Mouse (Mus musculus): ENCODE data around the gene Casz1.

Gene Casz1

DNA sequence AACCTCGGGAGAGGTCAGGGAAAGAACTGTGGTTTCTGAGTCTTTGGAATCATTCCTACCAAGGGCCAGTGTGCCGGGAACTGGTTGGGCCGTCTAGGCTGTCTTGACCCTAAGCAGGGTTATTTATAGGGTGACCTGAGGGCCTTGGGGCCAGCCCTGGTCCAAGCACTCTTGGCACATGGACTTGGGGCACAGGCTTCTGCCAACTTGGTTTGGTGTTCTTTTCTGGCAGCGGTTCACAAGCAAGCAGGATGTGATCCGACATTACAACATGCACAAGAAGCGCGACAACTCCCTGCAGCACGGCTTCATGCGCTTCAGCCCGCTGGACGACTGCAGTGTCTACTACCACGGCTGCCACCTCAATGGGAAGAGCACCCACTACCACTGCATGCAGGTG lies 132.5 kb downstream of the Casz1 start:
- TF ChIP-seq CTCF (conservative IDR thresholded peaks at IDR 0.05; ENCODE audit: low read length), result no peak
- no peak for TF ChIP-seq POU5F1 (IDR thresholded peaks at IDR 0.05; ENCODE audit: borderline replicate concordance, low read length)
- no peak for TF ChIP-seq NANOG (IDR thresholded peaks at IDR 0.05; ENCODE audit: borderline replicate concordance, low read length)

GRCm38 (mm10) chr4:148938546-148938945 lies 134.3 kb downstream of the Casz1 start:
- Histone ChIP-seq H3K4me1 (replicated peaks; ENCODE audit: low read depth, low read length) (peaks cover 60% of the 10 kb centered on the region), H3K36me3 (ENCODE audit: insufficient read depth, low read length) (peaks cover 45% of the 10 kb centered on the region), H3K9me3 (ENCODE audit: low read length) (no peaks in the 10 kb centered on the region), H3K27me3 (ENCODE audit: insufficient read depth, low read length) (peaks cover 20% of the 10 kb centered on the region), H3K4me3 (replicated peaks; ENCODE audit: low read length) (peak overlapping the region; percentile 23; the same call in 1 of the 2 replicates)
- TF ChIP-seq POU5F1 (IDR thresholded peaks at IDR 0.05; ENCODE audit: borderline replicate concordance, low read length) (no peak), NANOG (IDR thresholded peaks at IDR 0.05; ENCODE audit: borderline replicate concordance, low read length) (no peak), CTCF (conservative IDR thresholded peaks at IDR 0.05; ENCODE audit: low read length) (no peak)

More for the DNA sequence above, 132.5 kb downstream of the Casz1 start:
- no peaks in the 10 kb centered on the region for H3K9me3 ChIP-seq (ENCODE audit: low read length)
- peaks cover 45% of the 10 kb centered on the region for H3K36me3 ChIP-seq (ENCODE audit: insufficient read depth, low read length)
- no peak overlapping the region for H3K4me3 ChIP-seq (replicated peaks; ENCODE audit: low read length)
- H3K4me1 ChIP-seq (replicated peaks; ENCODE audit: low read depth, low read length), result peaks cover 61% of the 10 kb centered on the region
- H3K27me3 ChIP-seq (ENCODE audit: insufficient read depth, low read length), result peaks cover 20% of the 10 kb centered on the region

DNA sequence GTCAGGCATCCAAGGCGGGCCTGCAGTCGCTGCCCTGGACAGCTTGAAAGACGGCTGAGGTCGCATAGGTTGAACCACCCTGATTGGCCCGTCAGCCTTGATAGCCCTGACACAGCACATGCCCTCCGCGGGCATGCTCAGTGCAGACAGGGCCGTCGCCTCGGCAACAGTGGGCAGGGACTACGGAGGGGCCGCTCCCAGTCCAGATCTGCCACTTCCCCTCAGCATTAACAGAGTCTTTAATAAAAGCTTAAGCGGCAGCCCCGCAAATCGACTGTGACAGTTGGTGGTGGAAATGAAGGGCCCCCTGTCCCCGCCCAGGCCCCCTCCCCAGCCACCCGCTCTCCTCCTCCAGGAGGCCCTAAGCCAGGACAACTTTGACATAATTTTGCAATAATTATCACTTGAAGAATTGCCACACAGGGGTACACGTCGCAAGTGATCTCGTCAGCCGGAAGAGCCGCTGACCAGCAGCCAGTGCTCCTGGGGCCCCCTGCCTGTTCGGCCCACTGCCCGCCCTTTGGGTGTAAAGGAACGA lies 136.5 kb downstream of the Casz1 start:
- Histone ChIP-seq H3K27me3 (ENCODE audit: insufficient read depth, low read length) (peaks cover 20% of the 10 kb centered on the region), H3K36me3 (ENCODE audit: insufficient read depth, low read length) (peaks cover 34% of the 10 kb centered on the region), H3K4me3 (replicated peaks; ENCODE audit: low read length) (0 out of 2 replicates have a peak overlapping the region, but pooled peaks have one; percentile 23), H3K4me1 (replicated peaks; ENCODE audit: low read depth, low read length) (peaks cover 76% of the 10 kb centered on the region), H3K9me3 (ENCODE audit: low read length) (no peaks in the 10 kb centered on the region)
- TF ChIP-seq POU5F1 (IDR thresholded peaks at IDR 0.05; ENCODE audit: borderline replicate concordance, low read length) (no peak), NANOG (IDR thresholded peaks at IDR 0.05; ENCODE audit: borderline replicate concordance, low read length) (no peak), CTCF (conservative IDR thresholded peaks at IDR 0.05; ENCODE audit: low read length) (no peak)

- Histone ChIP-seq H3K4me1 (replicated peaks; ENCODE audit: low read depth, low read length) (peaks cover 82% of the 10 kb centered on the region), H3K9me3 (ENCODE audit: low read length) (no peaks in the 10 kb centered on the region), H3K4me3 (replicated peaks; ENCODE audit: low read length) (no peak overlapping the region), H3K27me3 (ENCODE audit: insufficient read depth, low read length) (peaks cover 20% of the 10 kb centered on the region), H3K36me3 (ENCODE audit: insufficient read depth, low read length) (peaks cover 30% of the 10 kb centered on the region)
- TF ChIP-seq CTCF (conservative IDR thresholded peaks at IDR 0.05; ENCODE audit: low read length) (no peak), NANOG (IDR thresholded peaks at IDR 0.05; ENCODE audit: borderline replicate concordance, low read length) (no peak), POU5F1 (IDR thresholded peaks at IDR 0.05; ENCODE audit: borderline replicate concordance, low read length) (no peak)
Measured at GRCm38 (mm10) chr4:148941321-148941720, 137.1 kb downstream of the Casz1 start.

- Histone ChIP-seq H3K27me3 (ENCODE audit: insufficient read depth, low read length) (peaks cover 16% of the 10 kb centered on the region), H3K9me3 (ENCODE audit: low read length) (no peaks in the 10 kb centered on the region), H3K36me3 (ENCODE audit: insufficient read depth, low read length) (peaks cover 21% of the 10 kb centered on the region), H3K4me3 (replicated peaks; ENCODE audit: low read length) (no peak overlapping the region), H3K4me1 (replicated peaks; ENCODE audit: low read depth, low read length) (peaks cover 90% of the 10 kb centered on the region)
- TF ChIP-seq CTCF (conservative IDR thresholded peaks at IDR 0.05; ENCODE audit: low read length) (no peak), POU5F1 (IDR thresholded peaks at IDR 0.05; ENCODE audit: borderline replicate concordance, low read length) (no peak), NANOG (IDR thresholded peaks at IDR 0.05; ENCODE audit: borderline replicate concordance, low read length) (no peak)
Measured at GRCm38 (mm10) chr4:148943099-148943498, 138.9 kb downstream of the Casz1 start.

- H3K9me3 ChIP-seq (ENCODE audit: low read length), result no peaks in the 10 kb centered on the region
- H3K27me3 ChIP-seq (ENCODE audit: insufficient read depth, low read length), result peaks cover 9% of the 10 kb centered on the region
- TF ChIP-seq POU5F1 (IDR thresholded peaks at IDR 0.05; ENCODE audit: borderline replicate concordance, low read length) (no peak), NANOG (IDR thresholded peaks at IDR 0.05; ENCODE audit: borderline replicate concordance, low read length) (no peak), CTCF (conservative IDR thresholded peaks at IDR 0.05; ENCODE audit: low read length) (no peak)
- peaks cover 86% of the 10 kb centered on the region for H3K4me1 ChIP-seq (replicated peaks; ENCODE audit: low read depth, low read length)
- H3K36me3 ChIP-seq (ENCODE audit: insufficient read depth, low read length), result peaks cover 6% of the 10 kb centered on the region
- peak overlapping the region; percentile 76 for H3K4me3 ChIP-seq (replicated peaks; ENCODE audit: low read length)
Measured at GRCm38 (mm10) chr4:148945476-148945881, 141.2 kb downstream of the Casz1 start.

DNA sequence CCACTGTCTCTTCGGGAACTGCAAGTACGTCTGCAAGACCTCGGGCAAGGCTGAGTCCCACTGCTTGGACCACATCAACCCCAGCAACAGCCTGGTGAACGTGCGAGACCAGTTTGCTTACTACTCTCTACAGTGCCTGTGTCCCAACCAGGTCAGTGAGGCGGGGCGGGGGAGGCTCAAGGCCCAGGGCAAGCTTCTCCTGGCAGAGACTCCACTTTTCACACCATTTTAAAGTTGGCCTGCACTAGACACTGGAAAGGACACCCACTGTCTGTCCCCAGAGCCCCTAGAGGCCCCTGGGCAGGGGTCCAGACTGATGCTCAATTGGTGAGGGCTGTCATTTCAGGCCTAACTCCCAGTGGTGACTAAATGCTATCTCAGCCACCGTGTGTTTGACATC lies 141.8 kb downstream of the Casz1 start:
- Histone ChIP-seq H3K27me3 (ENCODE audit: insufficient read depth, low read length) (peaks cover 15% of the 10 kb centered on the region), H3K4me1 (replicated peaks; ENCODE audit: low read depth, low read length) (peaks cover 86% of the 10 kb centered on the region), H3K4me3 (replicated peaks; ENCODE audit: low read length) (peak overlapping the region; percentile 76), H3K9me3 (ENCODE audit: low read length) (no peaks in the 10 kb centered on the region), H3K36me3 (ENCODE audit: insufficient read depth, low read length) (peaks cover 6% of the 10 kb centered on the region)
- TF ChIP-seq NANOG (IDR thresholded peaks at IDR 0.05; ENCODE audit: borderline replicate concordance, low read length), result no peak
- no peak for TF ChIP-seq CTCF (conservative IDR thresholded peaks at IDR 0.05; ENCODE audit: low read length)
- no peak for TF ChIP-seq POU5F1 (IDR thresholded peaks at IDR 0.05; ENCODE audit: borderline replicate concordance, low read length)

DNA sequence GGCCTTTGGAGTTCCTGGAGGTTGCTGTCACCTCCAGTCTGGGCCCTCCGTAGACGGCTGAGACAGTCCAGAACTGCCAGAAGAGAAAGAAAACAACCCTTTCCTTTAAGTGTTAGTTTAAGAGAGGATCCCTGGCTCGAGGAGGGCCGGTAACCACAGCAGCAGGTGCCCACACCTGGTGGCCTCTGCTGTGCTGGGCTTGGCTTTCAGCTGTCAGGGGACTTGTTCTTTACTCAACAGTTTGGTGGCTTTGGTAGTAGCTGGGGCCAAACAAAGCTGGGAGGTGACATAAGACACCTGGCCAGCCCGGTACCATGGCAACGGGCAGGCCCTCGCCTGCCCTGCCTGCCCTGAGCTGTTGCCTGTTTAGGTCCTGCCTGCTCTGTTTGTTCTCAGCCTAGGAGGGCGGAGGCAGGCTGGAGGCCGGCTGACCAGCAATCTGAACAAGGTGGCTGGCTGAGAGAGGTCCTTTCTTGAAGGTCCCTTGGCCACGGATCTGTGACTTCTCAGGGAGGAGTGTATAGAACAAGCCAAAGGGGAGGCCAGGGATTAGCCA lies 143.7 kb downstream of the Casz1 start:
- peaks cover 33% of the 10 kb centered on the region for H3K27me3 ChIP-seq (ENCODE audit: insufficient read depth, low read length)
- no peak overlapping the region for H3K4me3 ChIP-seq (replicated peaks; ENCODE audit: low read length)
- peaks cover 86% of the 10 kb centered on the region for H3K4me1 ChIP-seq (replicated peaks; ENCODE audit: low read depth, low read length)
- TF ChIP-seq CTCF (conservative IDR thresholded peaks at IDR 0.05; ENCODE audit: low read length), result no peak
- TF ChIP-seq POU5F1 (IDR thresholded peaks at IDR 0.05; ENCODE audit: borderline replicate concordance, low read length), result no peak
- no peak for TF ChIP-seq NANOG (IDR thresholded peaks at IDR 0.05; ENCODE audit: borderline replicate concordance, low read length)
- H3K9me3 ChIP-seq (ENCODE audit: low read length), result no peaks in the 10 kb centered on the region
- H3K36me3 ChIP-seq (ENCODE audit: insufficient read depth, low read length), result peaks cover 6% of the 10 kb centered on the region

All from E14TG2a.4 (cell line).